Mouse (Mus musculus): Measurements from ENCODE around the gene Palm. TPM values are rescaled to one million over a fixed set of nuclear protein-coding genes. Genes with fewer than 3 reads are reported as not detected.

The Palm gene
- polyA plus RNA-seq, 1 experiment from 2014 or later = 9.2 TPM

DNA sequence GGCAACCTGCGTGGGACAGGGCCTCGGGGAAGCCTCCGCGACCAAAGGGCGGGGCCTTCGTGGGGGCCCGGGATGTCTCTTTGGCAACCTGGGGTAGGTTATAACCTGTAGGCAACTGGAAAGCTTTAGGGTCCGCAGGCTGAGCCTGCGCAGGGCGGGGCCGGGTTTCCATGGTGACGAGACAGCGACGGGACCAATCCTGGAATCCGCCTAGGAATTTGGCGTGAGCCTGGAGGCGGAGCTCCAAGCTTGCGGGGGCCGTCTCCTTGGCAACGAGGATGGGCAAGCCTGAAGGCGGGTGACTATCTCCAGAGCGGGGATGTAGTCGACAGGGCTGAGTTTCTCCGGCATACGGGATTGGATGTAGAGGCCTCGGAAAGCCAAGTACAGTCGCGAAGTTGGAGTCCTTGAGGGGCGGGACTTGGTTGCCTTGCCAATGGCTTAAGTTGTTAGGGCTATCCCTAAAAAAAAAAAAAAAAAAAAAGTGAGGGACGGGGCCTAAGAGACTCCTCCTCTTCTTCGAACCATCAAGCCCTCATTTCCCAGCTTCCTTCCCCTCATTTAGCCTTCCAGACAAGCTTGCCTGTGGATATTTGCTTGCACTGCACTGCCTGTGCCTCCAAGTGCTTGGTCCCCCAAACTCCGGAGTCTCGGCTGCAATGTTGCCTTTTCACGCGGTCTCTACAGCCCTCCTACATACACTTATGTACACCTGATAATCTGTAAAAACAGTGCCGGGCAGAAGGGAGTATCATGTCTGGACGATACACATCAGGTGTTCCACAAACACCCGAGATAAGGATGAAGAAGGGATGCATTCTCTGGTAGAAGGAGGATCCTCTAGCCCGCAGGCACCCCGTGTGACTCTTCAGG, 25.8 kb upstream of the Palm start:
- Histone ChIP-seq H3K4me3 (ENCODE audit: low read depth, low read length) (peak overlapping the region; percentile 96), H3K9ac (replicated peaks) (peak overlapping the region; percentile 96), H3K4me1 (ENCODE audit: insufficient read depth) (peaks cover 30% of the 10 kb centered on the region), H3K36me3 (replicated peaks; ENCODE audit: insufficient read depth, low read length) (peaks cover 2% of the 10 kb centered on the region; the same call in 1 of the 2 replicates), H3K27me3 (ENCODE audit: insufficient read depth, low read length) (no peaks in the 10 kb centered on the region), H3K27ac (ENCODE audit: low read depth) (peak overlapping the region; percentile 71), H3K9me3 (ENCODE audit: low read length) (0 out of 2 replicates have a peak, but pooled peaks cover 4% of the 10 kb centered on the region), H3K4me2 (ENCODE audit: low read depth, low read length) (peak overlapping the region; percentile 85)
- TF ChIP-seq CTCF (IDR thresholded peaks at IDR 0.05; ENCODE audit: low read depth) (no peak), EP300 (IDR thresholded peaks at IDR 0.05; ENCODE audit: low read depth) (no peak)
- DNase-seq = peak; percentile 81
- WGBS (ENCODE audit: insufficient replicate concordance) = 12% methylated on average over 40 of the region's 40 CpGs
- peak; percentile 38 for ATAC-seq

DNA sequence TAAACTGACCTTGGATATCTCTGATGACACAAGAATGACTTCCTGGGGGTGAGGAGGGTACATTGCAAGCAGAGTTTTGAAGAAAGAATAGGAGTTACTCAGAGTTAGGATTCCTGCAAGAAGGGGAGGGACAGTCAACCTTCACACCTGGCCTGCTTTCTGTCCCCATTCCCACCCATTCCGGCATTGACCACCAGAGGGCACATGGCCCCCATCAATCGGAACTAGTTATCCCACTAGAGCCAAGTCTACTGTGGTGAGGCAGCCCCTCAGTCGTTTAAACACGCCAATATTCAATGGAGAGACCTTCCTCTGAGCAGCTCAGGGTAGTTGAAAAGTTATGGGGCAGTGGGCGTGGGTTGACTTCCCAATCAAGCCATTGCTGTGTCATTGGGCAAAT, 25.0 kb upstream of the Palm start:
- Histone ChIP-seq H3K27me3 (ENCODE audit: insufficient read depth, low read length) (no peaks in the 10 kb centered on the region), H3K36me3 (replicated peaks; ENCODE audit: insufficient read depth, low read length) (0 out of 2 replicates have a peak, but pooled peaks cover 2% of the 10 kb centered on the region), H3K9me3 (ENCODE audit: low read length) (0 out of 2 replicates have a peak, but pooled peaks cover 4% of the 10 kb centered on the region), H3K4me2 (ENCODE audit: low read depth, low read length) (no peak overlapping the region), H3K9ac (replicated peaks) (no peak overlapping the region), H3K27ac (ENCODE audit: low read depth) (no peak overlapping the region), H3K4me1 (ENCODE audit: insufficient read depth) (peaks cover 30% of the 10 kb centered on the region), H3K4me3 (ENCODE audit: low read depth, low read length) (no peak overlapping the region)
- TF ChIP-seq CTCF (IDR thresholded peaks at IDR 0.05; ENCODE audit: low read depth) (peak; percentile 96), EP300 (IDR thresholded peaks at IDR 0.05; ENCODE audit: low read depth) (no peak)
- DNase-seq (peak; percentile 83), ATAC-seq (no peak)
- WGBS (ENCODE audit: insufficient replicate concordance) = 5% methylated on average over 5 of the region's 5 CpGs

DNA sequence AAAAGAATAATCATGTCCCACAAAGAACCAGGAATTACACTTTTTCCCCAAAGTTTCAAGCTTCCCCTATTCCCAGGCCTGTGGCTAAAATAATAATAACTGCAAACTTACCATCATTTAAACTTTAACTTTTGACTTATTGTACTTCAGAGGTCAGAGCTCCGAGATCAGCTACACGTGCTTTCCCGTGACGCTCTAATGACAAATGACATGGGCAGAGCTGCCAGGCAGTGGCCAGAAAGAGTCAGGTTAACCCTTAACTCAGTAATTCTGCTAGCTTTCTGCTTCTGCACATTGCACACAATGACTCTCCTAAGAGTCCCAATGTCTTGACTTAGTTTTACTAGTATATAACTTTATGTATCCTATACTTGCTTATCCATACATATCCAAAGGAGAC, 24.0 kb upstream of the Palm start:
- DNase-seq (no peak), ATAC-seq (no peak)
- Histone ChIP-seq H3K27me3 (ENCODE audit: insufficient read depth, low read length) (no peaks in the 10 kb centered on the region), H3K4me3 (ENCODE audit: low read depth, low read length) (no peak overlapping the region), H3K9ac (replicated peaks) (no peak overlapping the region), H3K36me3 (replicated peaks; ENCODE audit: insufficient read depth, low read length) (no peaks in the 10 kb centered on the region), H3K4me1 (ENCODE audit: insufficient read depth) (peaks cover 22% of the 10 kb centered on the region), H3K27ac (ENCODE audit: low read depth) (no peak overlapping the region), H3K9me3 (ENCODE audit: low read length) (0 out of 2 replicates have a peak, but pooled peaks cover 4% of the 10 kb centered on the region), H3K4me2 (ENCODE audit: low read depth, low read length) (no peak overlapping the region)
- WGBS (ENCODE audit: insufficient replicate concordance) = 54% methylated on average over 4 of the region's 4 CpGs
- no peak for TF ChIP-seq EP300 (IDR thresholded peaks at IDR 0.05; ENCODE audit: low read depth)
- TF ChIP-seq CTCF (IDR thresholded peaks at IDR 0.05; ENCODE audit: low read depth) = no peak

DNA sequence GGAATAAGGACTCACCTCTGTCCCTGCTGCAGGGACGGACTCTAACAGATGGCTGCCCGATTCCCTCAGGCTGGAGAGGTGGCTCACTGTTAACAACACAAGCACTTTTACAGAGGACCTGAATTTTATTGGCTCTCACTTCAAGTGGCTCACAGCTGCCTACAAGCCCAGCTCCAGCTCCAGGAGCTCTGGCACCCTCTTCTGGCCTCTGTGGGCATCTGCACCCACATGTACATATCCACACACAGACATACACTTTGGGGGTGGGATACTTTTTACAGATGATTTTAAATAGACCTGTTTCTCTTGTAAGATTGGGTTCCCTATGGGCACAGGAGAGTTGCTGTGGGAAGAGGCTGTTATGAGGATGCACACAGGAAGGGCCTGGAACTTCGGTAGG, 21.1 kb upstream of the Palm start:
- TF ChIP-seq EP300 (IDR thresholded peaks at IDR 0.05; ENCODE audit: low read depth) (no peak), CTCF (IDR thresholded peaks at IDR 0.05; ENCODE audit: low read depth) (peak; percentile 47)
- Histone ChIP-seq H3K27ac (ENCODE audit: low read depth) (no peak overlapping the region), H3K4me3 (ENCODE audit: low read depth, low read length) (no peak overlapping the region), H3K9me3 (ENCODE audit: low read length) (0 out of 2 replicates have a peak, but pooled peaks cover 4% of the 10 kb centered on the region), H3K4me1 (ENCODE audit: insufficient read depth) (peaks cover 13% of the 10 kb centered on the region), H3K4me2 (ENCODE audit: low read depth, low read length) (no peak overlapping the region), H3K36me3 (replicated peaks; ENCODE audit: insufficient read depth, low read length) (no peaks in the 10 kb centered on the region), H3K27me3 (ENCODE audit: insufficient read depth, low read length) (peaks cover 6% of the 10 kb centered on the region; the same call in 1 of the 2 replicates), H3K9ac (replicated peaks) (no peak overlapping the region)
- DNase-seq (peak; percentile 15), ATAC-seq (no peak)
- WGBS (ENCODE audit: insufficient replicate concordance) = 91% methylated on average over 3 of the region's 3 CpGs

DNA sequence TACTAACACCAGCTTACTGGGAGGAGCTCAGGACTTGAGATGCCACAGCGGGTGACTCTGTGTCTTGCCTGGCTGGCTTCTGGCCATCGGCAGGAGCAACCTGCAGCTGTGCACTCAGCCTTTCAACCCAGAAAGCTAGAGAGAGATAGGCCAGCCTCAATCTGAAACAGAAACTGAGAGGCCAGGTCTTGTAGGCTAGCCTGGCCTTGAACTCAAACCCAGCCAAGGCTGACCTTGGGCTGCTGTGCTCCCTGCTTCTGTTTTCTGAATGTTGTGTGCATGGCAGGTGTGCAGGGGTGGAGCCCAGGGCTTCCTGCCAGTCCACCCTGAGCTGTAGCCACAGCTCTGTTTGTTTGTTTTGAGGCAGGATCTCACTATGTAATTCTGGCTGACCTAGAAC, 20.2 kb upstream of the Palm start:
- Histone ChIP-seq H3K4me2 (ENCODE audit: low read depth, low read length) (no peak overlapping the region), H3K27me3 (ENCODE audit: insufficient read depth, low read length) (peaks cover 14% of the 10 kb centered on the region), H3K4me1 (ENCODE audit: insufficient read depth) (peaks cover 10% of the 10 kb centered on the region), H3K36me3 (replicated peaks; ENCODE audit: insufficient read depth, low read length) (no peaks in the 10 kb centered on the region), H3K4me3 (ENCODE audit: low read depth, low read length) (no peak overlapping the region), H3K9ac (replicated peaks) (no peak overlapping the region), H3K27ac (ENCODE audit: low read depth) (no peak overlapping the region), H3K9me3 (ENCODE audit: low read length) (0 out of 2 replicates have a peak, but pooled peaks cover 4% of the 10 kb centered on the region)
- DNase-seq (peak; percentile 13), ATAC-seq (peak; percentile 37)
- no peak for TF ChIP-seq EP300 (IDR thresholded peaks at IDR 0.05; ENCODE audit: low read depth)
- TF ChIP-seq CTCF (IDR thresholded peaks at IDR 0.05; ENCODE audit: low read depth) = no peak
- 67% methylated on average over 2 of the region's 2 CpGs for WGBS (ENCODE audit: insufficient replicate concordance)

DNA sequence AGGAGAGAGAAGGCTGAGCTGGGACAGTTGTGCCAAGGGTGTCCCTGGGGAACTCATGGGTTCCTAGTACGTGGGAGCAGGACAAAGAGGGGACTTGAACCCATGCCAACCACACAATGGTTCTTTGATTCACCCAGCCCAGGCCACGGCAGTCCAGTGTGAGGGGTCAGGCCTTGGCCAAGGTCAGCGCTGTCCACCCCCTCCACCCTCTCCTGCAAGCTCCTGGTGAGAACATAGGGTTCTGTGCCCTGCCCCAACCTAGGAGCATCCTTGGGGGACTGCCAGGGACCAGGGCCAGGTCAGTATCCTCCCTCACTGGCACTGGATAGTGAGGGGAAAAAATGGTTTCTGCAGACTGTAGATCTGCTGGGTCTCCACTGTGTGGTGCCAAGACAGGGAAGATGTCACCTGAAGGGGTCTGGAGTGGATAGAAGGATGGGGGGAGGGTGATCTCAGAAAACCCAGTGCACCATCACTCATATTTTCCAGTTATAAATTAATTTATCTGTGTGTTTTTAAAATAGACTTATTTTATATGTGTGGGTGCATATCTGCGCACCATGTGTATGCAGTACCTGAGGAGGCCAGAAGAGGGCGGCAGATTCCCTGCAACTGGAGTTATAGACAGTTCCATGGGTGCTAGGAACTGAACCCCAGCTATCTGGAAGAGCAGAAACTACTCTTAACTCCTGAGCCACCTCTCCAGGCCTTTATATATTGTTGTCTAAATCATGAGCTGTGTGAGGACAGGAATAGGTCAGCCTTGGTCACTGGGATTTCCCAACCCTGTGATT, 18.7 kb upstream of the Palm start:
- TF ChIP-seq CTCF (IDR thresholded peaks at IDR 0.05; ENCODE audit: low read depth) (peak; percentile 55), EP300 (IDR thresholded peaks at IDR 0.05; ENCODE audit: low read depth) (no peak)
- H3K4me3 ChIP-seq (ENCODE audit: low read depth, low read length) = no peak overlapping the region
- 0 out of 2 replicates have a peak, but pooled peaks cover 4% of the 10 kb centered on the region for H3K9me3 ChIP-seq (ENCODE audit: low read length)
- DNase-seq (peak; percentile 15), ATAC-seq (no peak)
- no peak overlapping the region for H3K9ac ChIP-seq (replicated peaks)
- H3K36me3 ChIP-seq (replicated peaks; ENCODE audit: insufficient read depth, low read length) = no peaks in the 10 kb centered on the region
- no peak overlapping the region for H3K4me2 ChIP-seq (ENCODE audit: low read depth, low read length)
- WGBS (ENCODE audit: insufficient replicate concordance) = 68% methylated on average over 5 of the region's 5 CpGs
- no peak overlapping the region for H3K27ac ChIP-seq (ENCODE audit: low read depth)
- peaks cover 28% of the 10 kb centered on the region for H3K27me3 ChIP-seq (ENCODE audit: insufficient read depth, low read length)
- peaks cover 7% of the 10 kb centered on the region for H3K4me1 ChIP-seq (ENCODE audit: insufficient read depth)
